Mouse (Mus musculus): Measurements from ENCODE around the gene Abcb1b. TPM values are rescaled to one million over a fixed set of nuclear protein-coding genes. Genes with fewer than 3 reads are reported as not detected.
A peak's percentile ranks its signal among the peaks of the same experiment; 100 is the strongest.
"Not testable (repeated sequence)": the region's sequence is repeated elsewhere in the genome, so short reads cannot be mapped to it uniquely, and the experiment has no call there.

The Abcb1b gene
- polyA plus RNA-seq, 1 experiment from 2014 or later, result 1.7 TPM

- Histone ChIP-seq H3K4me1 (ENCODE audit: insufficient read depth) (no peaks in the 10 kb centered on the region), H3K36me3 (ENCODE audit: insufficient read depth) (no peaks in the 10 kb centered on the region), H3K27ac (ENCODE audit: low read depth) (no peak overlapping the region), H3K9ac (no peak overlapping the region), H3K9me3 (ENCODE audit: low read depth, low read length) (no peaks in the 10 kb centered on the region), H3K4me3 (ENCODE audit: low read depth, low read length) (no peak overlapping the region), H3K27me3 (ENCODE audit: insufficient read depth, low read length) (no peaks in the 10 kb centered on the region), H3K4me2 (no peak overlapping the region)
- ATAC-seq (ENCODE audit: insufficient read depth) (peak; percentile 66; the same call in 1 of the 2 replicates), DNase-seq (peak; percentile 82)
- peak; percentile 69 for TF ChIP-seq CTCF (IDR thresholded peaks at IDR 0.05; ENCODE audit: low read depth)
- 41% methylated on average over 5 of the region's 5 CpGs for WGBS
Measured at GRCm38 (mm10) chr5:8840887-8841286, 42.9 kb downstream of the Abcb1b start.

- H3K27ac ChIP-seq (ENCODE audit: low read depth), result no peak overlapping the region
- 26% methylated on average over 3 of the region's 3 CpGs for WGBS
- H3K9me3 ChIP-seq (ENCODE audit: low read depth, low read length), result no peaks in the 10 kb centered on the region
- no peak overlapping the region for H3K4me2 ChIP-seq
- peak; percentile 15 for DNase-seq
- no peaks in the 10 kb centered on the region for H3K27me3 ChIP-seq (ENCODE audit: insufficient read depth, low read length)
- no peaks in the 10 kb centered on the region for H3K36me3 ChIP-seq (ENCODE audit: insufficient read depth)
- H3K4me1 ChIP-seq (ENCODE audit: insufficient read depth), result no peaks in the 10 kb centered on the region
- TF ChIP-seq CTCF (IDR thresholded peaks at IDR 0.05; ENCODE audit: low read depth), result no peak
- no peak for ATAC-seq (ENCODE audit: insufficient read depth)
- H3K9ac ChIP-seq, result no peak overlapping the region
- no peak overlapping the region for H3K4me3 ChIP-seq (ENCODE audit: low read depth, low read length)
Measured at GRCm38 (mm10) chr5:8842815-8843214, 44.9 kb downstream of the Abcb1b start.

- 72% methylated on average over 5 of the region's 9 CpGs for WGBS
- H3K9me3 ChIP-seq (ENCODE audit: low read depth, low read length); H3K4me1 ChIP-seq (ENCODE audit: insufficient read depth); H3K36me3 ChIP-seq (ENCODE audit: insufficient read depth); H3K4me2 ChIP-seq; H3K27ac ChIP-seq (ENCODE audit: low read depth); H3K9ac ChIP-seq; H3K4me3 ChIP-seq (ENCODE audit: low read depth, low read length); DNase-seq; H3K27me3 ChIP-seq (ENCODE audit: insufficient read depth, low read length): not testable (repeated sequence)
- peak; percentile 38; the same call in 1 of the 2 replicates for ATAC-seq (ENCODE audit: insufficient read depth)
Measured at GRCm38 (mm10) chr5:8848607-8849575, 50.9 kb downstream of the Abcb1b start.

- no peaks in the 10 kb centered on the region for H3K36me3 ChIP-seq (ENCODE audit: insufficient read depth)
- no peak overlapping the region for H3K4me3 ChIP-seq (ENCODE audit: low read depth, low read length)
- H3K4me1 ChIP-seq (ENCODE audit: insufficient read depth), result no peaks in the 10 kb centered on the region
- ATAC-seq (ENCODE audit: insufficient read depth), result no peak
- WGBS, result 64% methylated on average over 4 of the region's 4 CpGs
- no peaks in the 10 kb centered on the region for H3K27me3 ChIP-seq (ENCODE audit: insufficient read depth, low read length)
- no peak for TF ChIP-seq CTCF (IDR thresholded peaks at IDR 0.05; ENCODE audit: low read depth)
- H3K9me3 ChIP-seq (ENCODE audit: low read depth, low read length), result no peaks in the 10 kb centered on the region
- H3K4me2 ChIP-seq, result no peak overlapping the region
- DNase-seq, result no peak
- no peak overlapping the region for H3K27ac ChIP-seq (ENCODE audit: low read depth)
- H3K9ac ChIP-seq, result no peak overlapping the region
Measured at GRCm38 (mm10) chr5:8850851-8851250, 52.9 kb downstream of the Abcb1b start.

GRCm38 (mm10) chr5:8857201-8857600, 59.3 kb downstream of the Abcb1b start:
- Histone ChIP-seq H3K4me3 (ENCODE audit: low read depth, low read length) (no peak overlapping the region), H3K9me3 (ENCODE audit: low read depth, low read length) (no peaks in the 10 kb centered on the region), H3K4me2 (no peak overlapping the region), H3K4me1 (ENCODE audit: insufficient read depth) (no peaks in the 10 kb centered on the region), H3K27me3 (ENCODE audit: insufficient read depth, low read length) (no peaks in the 10 kb centered on the region), H3K36me3 (ENCODE audit: insufficient read depth) (no peaks in the 10 kb centered on the region), H3K27ac (ENCODE audit: low read depth) (no peak overlapping the region), H3K9ac (no peak overlapping the region)
- TF ChIP-seq CTCF (IDR thresholded peaks at IDR 0.05; ENCODE audit: low read depth), result no peak
- 76% methylated on average over 6 of the region's 6 CpGs for WGBS
- ATAC-seq (ENCODE audit: insufficient read depth) (no peak), DNase-seq (no peak)

- Histone ChIP-seq H3K9ac (no peak overlapping the region), H3K4me1 (ENCODE audit: insufficient read depth) (no peaks in the 10 kb centered on the region), H3K27me3 (ENCODE audit: insufficient read depth, low read length) (no peaks in the 10 kb centered on the region), H3K36me3 (ENCODE audit: insufficient read depth) (no peaks in the 10 kb centered on the region), H3K4me3 (ENCODE audit: low read depth, low read length) (no peak overlapping the region), H3K4me2 (no peak overlapping the region), H3K27ac (ENCODE audit: low read depth) (no peak overlapping the region), H3K9me3 (ENCODE audit: low read depth, low read length) (no peaks in the 10 kb centered on the region)
- 68% methylated on average over 1 of the region's 1 CpGs for WGBS
- TF ChIP-seq CTCF (IDR thresholded peaks at IDR 0.05; ENCODE audit: low read depth), result no peak
- DNase-seq, result no peak
- no peak for ATAC-seq (ENCODE audit: insufficient read depth)
Measured at GRCm38 (mm10) chr5:8861811-8862210, 63.9 kb downstream of the Abcb1b start.

- Histone ChIP-seq H3K4me2 (no peak overlapping the region), H3K9ac (no peak overlapping the region), H3K27me3 (ENCODE audit: insufficient read depth, low read length) (no peaks in the 10 kb centered on the region), H3K4me3 (ENCODE audit: low read depth, low read length) (no peak overlapping the region), H3K36me3 (ENCODE audit: insufficient read depth) (no peaks in the 10 kb centered on the region), H3K4me1 (ENCODE audit: insufficient read depth) (no peaks in the 10 kb centered on the region), H3K27ac (ENCODE audit: low read depth) (no peak overlapping the region), H3K9me3 (ENCODE audit: low read depth, low read length) (no peaks in the 10 kb centered on the region)
- ATAC-seq (ENCODE audit: insufficient read depth) (peak; percentile 38; the same call in 1 of the 2 replicates), DNase-seq (peak; percentile 43)
- WGBS, result 44% methylated on average over 14 of the region's 14 CpGs
- no peak for TF ChIP-seq CTCF (IDR thresholded peaks at IDR 0.05; ENCODE audit: low read depth)
Measured at GRCm38 (mm10) chr5:8863580-8864337, 65.8 kb downstream of the Abcb1b start.

- H3K9me3 ChIP-seq (ENCODE audit: low read depth, low read length); H3K27ac ChIP-seq (ENCODE audit: low read depth); DNase-seq; H3K36me3 ChIP-seq (ENCODE audit: insufficient read depth); H3K27me3 ChIP-seq (ENCODE audit: insufficient read depth, low read length); H3K9ac ChIP-seq; ATAC-seq (ENCODE audit: insufficient read depth); H3K4me1 ChIP-seq (ENCODE audit: insufficient read depth); H3K4me3 ChIP-seq (ENCODE audit: low read depth, low read length); H3K4me2 ChIP-seq: not testable (repeated sequence)
- 89% methylated on average over 11 of the region's 11 CpGs for WGBS
Measured at GRCm38 (mm10) chr5:8865630-8866029, 67.7 kb downstream of the Abcb1b start.
